ENCODE assay signal across 15 mouse cellular contexts in genomic region chr5:112287652-112288051, GRCm38 (mm10). TPM values are rescaled to one million over a fixed set of nuclear protein-coding genes. Genes with fewer than 3 reads are reported as not detected.
DNase-seq lines count a peak whose midpoint lies in the region; ATAC-seq and TF ChIP-seq lines count a peak whose summit lies in the region.
"Had no signal": no experiment of that assay in that cellular context is flagged by ENCODE, and none has a peak within 500 bp of the region (broad histone marks: within the 10 kb centered on the region; RNA-seq: fewer than 3 reads in every experiment).

No protein-coding gene starts in this region.

- no peak overlapping the region for H3K4me3 ChIP-seq in heart, postnatal 0 days (ENCODE audit: low read depth, low read length)
- H3K4me3 ChIP-seq in heart, embryonic 12.5 days: no peak overlapping the region
- no peak overlapping the region for H3K4me3 ChIP-seq in stomach, embryonic 16.5 days (replicated peaks; ENCODE audit: low read length)
- no peak overlapping the region for H3K4me3 ChIP-seq in stomach, postnatal 0 days (ENCODE audit: low read depth, low read length)
- H3K4me3 ChIP-seq in limb, embryonic 10.5 days: no peak overlapping the region
- no peak overlapping the region for H3K4me3 ChIP-seq in myocyte
- H3K4me3 ChIP-seq: embryonic facial prominence, embryonic 12.5 days; limb, embryonic 12.5 days had no signal

- peaks cover 36% of the 10 kb centered on the region for H3K4me1 ChIP-seq in heart, postnatal 0 days (ENCODE audit: control insufficient read depth, insufficient read depth)
- peaks cover 68% of the 10 kb centered on the region for H3K4me1 ChIP-seq in heart, embryonic 12.5 days (replicated peaks)
- peaks cover 25% of the 10 kb centered on the region for H3K4me1 ChIP-seq in stomach, embryonic 16.5 days (ENCODE audit: control insufficient read depth, insufficient read depth, low read length)
- H3K4me1 ChIP-seq in stomach, postnatal 0 days (replicated peaks; ENCODE audit: control insufficient read depth, insufficient read depth): peaks cover 4% of the 10 kb centered on the region
- H3K4me1 ChIP-seq in limb, embryonic 10.5 days: peaks cover 18% of the 10 kb centered on the region

- WGBS in heart, postnatal 0 days: 67% methylated on average over 2 of the region's 2 CpGs
- 90% methylated on average over 2 of the region's 2 CpGs for WGBS in heart, embryonic 12.5 days
- WGBS in stomach, embryonic 16.5 days: 78% methylated on average over 2 of the region's 2 CpGs
- 78% methylated on average over 2 of the region's 2 CpGs for WGBS in stomach, postnatal 0 days
- 90% methylated on average over 2 of the region's 2 CpGs for WGBS in limb, embryonic 10.5 days

- 0 out of 2 replicates have a peak overlapping the region, but pooled peaks have one; percentile 49 for H3K4me2 ChIP-seq in heart, postnatal 0 days (ENCODE audit: low read depth, low read length)
- no peak overlapping the region for H3K4me2 ChIP-seq in heart, embryonic 12.5 days
- H3K4me2 ChIP-seq in stomach, embryonic 16.5 days (ENCODE audit: low read depth, low read length): no peak overlapping the region
- H3K4me2 ChIP-seq in stomach, postnatal 0 days (replicated peaks; ENCODE audit: low read depth): no peak overlapping the region
- H3K4me2 ChIP-seq in myocyte (ENCODE audit: low read depth): peak overlapping the region; percentile 0
- H3K4me2 ChIP-seq: embryonic facial prominence, embryonic 12.5 days; limb, embryonic 12.5 days had no signal

- TF ChIP-seq CTCF in heart, postnatal 0 days (IDR thresholded peaks at IDR 0.05; ENCODE audit: low read depth): no peak
- TF ChIP-seq CTCF in stomach, postnatal 0 days (IDR thresholded peaks at IDR 0.05; ENCODE audit: low read depth): no peak

- H3K27me3 ChIP-seq in heart, postnatal 0 days (ENCODE audit: control insufficient read depth, insufficient read depth, low read length): no peaks in the 10 kb centered on the region
- no peaks in the 10 kb centered on the region for H3K27me3 ChIP-seq in heart, embryonic 12.5 days (replicated peaks)
- no peaks in the 10 kb centered on the region for H3K27me3 ChIP-seq in stomach, embryonic 16.5 days (ENCODE audit: control insufficient read depth, insufficient read depth, low read length)
- H3K27me3 ChIP-seq in stomach, postnatal 0 days (ENCODE audit: control insufficient read depth, insufficient read depth, low read length): no peaks in the 10 kb centered on the region
- no peaks in the 10 kb centered on the region for H3K27me3 ChIP-seq in limb, embryonic 10.5 days (ENCODE audit: low read depth, poor library complexity, severe bottlenecking)
- H3K27me3 ChIP-seq in myocyte (ENCODE audit: control insufficient read depth, insufficient read depth, insufficient read length): no peaks in the 10 kb centered on the region
- H3K27me3 ChIP-seq: embryonic facial prominence, embryonic 12.5 days; limb, embryonic 12.5 days had no signal

- no peak overlapping the region for H3ac ChIP-seq in myocyte (ENCODE audit: control insufficient read depth, insufficient read length)

- H3K36me3 ChIP-seq in heart, postnatal 0 days (replicated peaks; ENCODE audit: control insufficient read depth, insufficient read depth, low read length): no peaks in the 10 kb centered on the region
- no peaks in the 10 kb centered on the region for H3K36me3 ChIP-seq in heart, embryonic 12.5 days
- H3K36me3 ChIP-seq in stomach, embryonic 16.5 days (ENCODE audit: control insufficient read depth, insufficient read depth, low read length): no peaks in the 10 kb centered on the region
- no peaks in the 10 kb centered on the region for H3K36me3 ChIP-seq in stomach, postnatal 0 days (ENCODE audit: control insufficient read depth, insufficient read depth, low read length)
- H3K36me3 ChIP-seq in limb, embryonic 10.5 days: peaks cover 7% of the 10 kb centered on the region; the same call in 1 of the 2 replicates
- H3K36me3 ChIP-seq in myocyte (ENCODE audit: control insufficient read depth, insufficient read depth): peaks cover 4% of the 10 kb centered on the region
- H3K36me3 ChIP-seq: embryonic facial prominence, embryonic 12.5 days had no signal

- no peak for TF ChIP-seq POLR2A in myocyte (IDR thresholded peaks at IDR 0.05; ENCODE audit: insufficient read length, low read depth)

- TF ChIP-seq EP300 in heart, postnatal 0 days (IDR thresholded peaks at IDR 0.05; ENCODE audit: low read depth): no peak
- no peak for TF ChIP-seq EP300 in stomach, postnatal 0 days (optimal IDR thresholded peaks at IDR 0.05)

- H3K9ac ChIP-seq in heart, postnatal 0 days (replicated peaks; ENCODE audit: low read depth, low read length): no peak overlapping the region
- H3K9ac ChIP-seq in heart, embryonic 12.5 days: no peak overlapping the region
- H3K9ac ChIP-seq in stomach, embryonic 16.5 days (ENCODE audit: low read length): peak overlapping the region; percentile 21; the same call in 1 of the 2 replicates
- H3K9ac ChIP-seq in stomach, postnatal 0 days (ENCODE audit: low read length): no peak overlapping the region
- H3K9ac ChIP-seq: embryonic facial prominence, embryonic 12.5 days; limb, embryonic 12.5 days had no signal

- no peak for ATAC-seq in heart, postnatal 0 days (ENCODE audit: insufficient read depth, low read depth)
- ATAC-seq in heart, embryonic 12.5 days (ENCODE audit: insufficient number of reproducible peaks, low FRiP score): no peak
- no peak for ATAC-seq in stomach, embryonic 16.5 days (ENCODE audit: insufficient read depth, low FRiP score)
- no peak for ATAC-seq in stomach, postnatal 0 days (ENCODE audit: low FRiP score, low TSS enrichment)

- H3K79me2 ChIP-seq in myocyte (ENCODE audit: control insufficient read depth, insufficient read depth): peaks cover 94% of the 10 kb centered on the region

- no peak for DNase-seq in heart, postnatal 0 days (ENCODE audit: low spot score)
- DNase-seq in stomach, postnatal 0 days (ENCODE audit: low spot score): no peak
- no peak for DNase-seq in limb, embryonic 10.5 days (ENCODE audit: low spot score)
- DNase-seq in urinary bladder, postnatal 25 days (ENCODE audit: low spot score): no peak
- no peak for DNase-seq in gastrocnemius, postnatal 10 days
- DNase-seq: adrenal gland, adult 8-10 months; cerebellum, postnatal 25 days; kidney, adult 11 months; layer of hippocampus, adult 9-11 months had no signal

- no peaks in the 10 kb centered on the region for H3K9me3 ChIP-seq in heart, postnatal 0 days (replicated peaks; ENCODE audit: control insufficient read depth, low read length)
- no peaks in the 10 kb centered on the region for H3K9me3 ChIP-seq in heart, embryonic 12.5 days (replicated peaks)
- H3K9me3 ChIP-seq in stomach, embryonic 16.5 days (replicated peaks; ENCODE audit: control insufficient read depth, low read length): no peaks in the 10 kb centered on the region
- no peaks in the 10 kb centered on the region for H3K9me3 ChIP-seq in stomach, postnatal 0 days (ENCODE audit: control insufficient read depth, low read length)
- no peaks in the 10 kb centered on the region for H3K9me3 ChIP-seq in limb, embryonic 10.5 days (replicated peaks)
- H3K9me3 ChIP-seq: embryonic facial prominence, embryonic 12.5 days; limb, embryonic 12.5 days had no signal

- H3K27ac ChIP-seq in heart, postnatal 0 days (ENCODE audit: low read depth): peak overlapping the region; percentile 76
- no peak overlapping the region for H3K27ac ChIP-seq in heart, embryonic 12.5 days (ENCODE audit: poor library complexity, severe bottlenecking)
- H3K27ac ChIP-seq in stomach, embryonic 16.5 days (ENCODE audit: low read length): peak overlapping the region; percentile 38
- no peak overlapping the region for H3K27ac ChIP-seq in stomach, postnatal 0 days (replicated peaks)
- 0 out of 2 replicates have a peak overlapping the region, but pooled peaks have one; percentile 4 for H3K27ac ChIP-seq in limb, embryonic 10.5 days
- H3K27ac ChIP-seq: embryonic facial prominence, embryonic 12.5 days; limb, embryonic 12.5 days had no signal

RNA-seq across cellular contexts. Expression of gene Tpst2, which starts 11.2 kb away (rescaled TPM):
- total RNA-seq in heart, postnatal 0 days (2014; rRNA removed; ENCODE audit: low replicate concordance): 86.1 and 96.0 TPM in 2 replicates
- polyA plus RNA-seq in heart, postnatal 0 days (2015; fragmentation: Nextera tagmentation; extraction: Ambion mirVana): 42.9 and 43.8 TPM in 2 replicates
- polyA plus RNA-seq in heart, embryonic 12.5 days (2016; fragmentation: Nextera tagmentation; extraction: Ambion mirVana): 34.4 and 36.4 TPM in 2 replicates
- polyA plus RNA-seq in stomach, embryonic 16.5 days (2015; fragmentation: Nextera tagmentation; extraction: Ambion mirVana): 40.0 and 43.0 TPM in 2 replicates
- polyA plus RNA-seq in stomach, postnatal 0 days (2015; fragmentation: Nextera tagmentation; extraction: Ambion mirVana): 29.2 and 30.2 TPM in 2 replicates
- 37.5 and 38.0 TPM in 2 replicates for polyA plus RNA-seq in limb, embryonic 10.5 days (2016; fragmentation: Nextera tagmentation; extraction: Ambion mirVana)
- 94.7 TPM for polyA plus RNA-seq in myocyte (2012; fragmentation: generic; extraction: Trizol)
- total RNA-seq in gastrocnemius, postnatal 10 days (2021): 10 to 100 TPM; 21.5 to 23.6 TPM

RNA-seq across cellular contexts. Expression of gene Crybb1, which starts 32.0 kb away (rescaled TPM):
- total RNA-seq in heart, postnatal 0 days (2014; rRNA removed; ENCODE audit: low replicate concordance): not detected in 2 replicates
- polyA plus RNA-seq in heart, postnatal 0 days (2015; fragmentation: Nextera tagmentation; extraction: Ambion mirVana): 0.26 and 0.54 TPM in 2 replicates
- 0.46 and 0.67 TPM in 2 replicates for polyA plus RNA-seq in heart, embryonic 12.5 days (2016; fragmentation: Nextera tagmentation; extraction: Ambion mirVana)
- 4.0 and 4.1 TPM in 2 replicates for polyA plus RNA-seq in stomach, embryonic 16.5 days (2015; fragmentation: Nextera tagmentation; extraction: Ambion mirVana)
- 1.7 and 2.0 TPM in 2 replicates for polyA plus RNA-seq in stomach, postnatal 0 days (2015; fragmentation: Nextera tagmentation; extraction: Ambion mirVana)
- not detected in 2 replicates for polyA plus RNA-seq in limb, embryonic 10.5 days (2016; fragmentation: Nextera tagmentation; extraction: Ambion mirVana)
- polyA plus RNA-seq in myocyte (2012; fragmentation: generic; extraction: Trizol): 0.36 TPM
- total RNA-seq in gastrocnemius, postnatal 10 days (2021): 1 to 10 TPM; 1.4 to 1.7 TPM
- total RNA-seq: monocyte, adult 5-6 weeks had no signal

RNA-seq across cellular contexts. Expression of gene Cryba4, which starts 35.3 kb away (rescaled TPM):
- 0.39 and 1.6 TPM in 2 replicates for total RNA-seq in heart, postnatal 0 days (2014; rRNA removed; ENCODE audit: low replicate concordance)
- 3.7 and 4.1 TPM in 2 replicates for polyA plus RNA-seq in heart, postnatal 0 days (2015; fragmentation: Nextera tagmentation; extraction: Ambion mirVana)
- polyA plus RNA-seq in heart, embryonic 12.5 days (2016; fragmentation: Nextera tagmentation; extraction: Ambion mirVana): 0.57 and 0.64 TPM in 2 replicates
- 1.6 and 1.9 TPM in 2 replicates for polyA plus RNA-seq in stomach, embryonic 16.5 days (2015; fragmentation: Nextera tagmentation; extraction: Ambion mirVana)
- 1.9 and 2.2 TPM in 2 replicates for polyA plus RNA-seq in stomach, postnatal 0 days (2015; fragmentation: Nextera tagmentation; extraction: Ambion mirVana)
- 0.34 and 0.46 TPM in 2 replicates for polyA plus RNA-seq in limb, embryonic 10.5 days (2016; fragmentation: Nextera tagmentation; extraction: Ambion mirVana)
- 2.8 TPM for polyA plus RNA-seq in myocyte (2012; fragmentation: generic; extraction: Trizol)
- total RNA-seq in gastrocnemius, postnatal 10 days (2021): under 1 TPM; 0.33 to 0.61 TPM

RNA-seq across cellular contexts. Expression of gene Tfip11, which starts 38.5 kb away (rescaled TPM):
- 6.5 and 11.4 TPM in 2 replicates for total RNA-seq in heart, postnatal 0 days (2014; rRNA removed; ENCODE audit: low replicate concordance)
- 11.7 TPM in 2 replicates for polyA plus RNA-seq in heart, postnatal 0 days (2015; fragmentation: Nextera tagmentation; extraction: Ambion mirVana)
- 21.6 and 22.3 TPM in 2 replicates for polyA plus RNA-seq in heart, embryonic 12.5 days (2016; fragmentation: Nextera tagmentation; extraction: Ambion mirVana)
- 27.6 and 28.0 TPM in 2 replicates for polyA plus RNA-seq in stomach, embryonic 16.5 days (2015; fragmentation: Nextera tagmentation; extraction: Ambion mirVana)
- 12.4 and 12.9 TPM in 2 replicates for polyA plus RNA-seq in stomach, postnatal 0 days (2015; fragmentation: Nextera tagmentation; extraction: Ambion mirVana)
- 43.5 and 44.4 TPM in 2 replicates for polyA plus RNA-seq in limb, embryonic 10.5 days (2016; fragmentation: Nextera tagmentation; extraction: Ambion mirVana)
- polyA plus RNA-seq in myocyte (2012; fragmentation: generic; extraction: Trizol): 31.7 TPM
- total RNA-seq in gastrocnemius, postnatal 10 days (2021): 10 to 100 TPM; 14.8 to 15.9 TPM

RNA-seq across cellular contexts. Expression of gene Srrd, which starts 55.2 kb away (rescaled TPM):
- 57.9 and 65.2 TPM in 2 replicates for total RNA-seq in heart, postnatal 0 days (2014; rRNA removed; ENCODE audit: low replicate concordance)
- polyA plus RNA-seq in heart, postnatal 0 days (2015; fragmentation: Nextera tagmentation; extraction: Ambion mirVana): 14.1 and 18.2 TPM in 2 replicates
- polyA plus RNA-seq in heart, embryonic 12.5 days (2016; fragmentation: Nextera tagmentation; extraction: Ambion mirVana): 23.8 and 25.2 TPM in 2 replicates
- 30.2 and 30.8 TPM in 2 replicates for polyA plus RNA-seq in stomach, embryonic 16.5 days (2015; fragmentation: Nextera tagmentation; extraction: Ambion mirVana)
- polyA plus RNA-seq in stomach, postnatal 0 days (2015; fragmentation: Nextera tagmentation; extraction: Ambion mirVana): 19.3 and 20.9 TPM in 2 replicates
- polyA plus RNA-seq in limb, embryonic 10.5 days (2016; fragmentation: Nextera tagmentation; extraction: Ambion mirVana): 56.2 and 59.2 TPM in 2 replicates
- polyA plus RNA-seq in myocyte (2012; fragmentation: generic; extraction: Trizol): 19.0 TPM
- 1 to 10 TPM; 4.7 to 5.0 TPM for total RNA-seq in gastrocnemius, postnatal 10 days (2021)

Comparison
In these comparisons a context has a peak if more than half of its experiments do, and no peak if none do; other contexts are left out.
1. H3K27ac ChIP-seq: peak in heart, postnatal 0 days (single experiment), stomach, embryonic 16.5 days (single experiment) and limb, embryonic 10.5 days (single experiment); none in heart, embryonic 12.5 days (single experiment) and stomach, postnatal 0 days (single experiment).
2. H3K4me2 ChIP-seq: peak in heart, postnatal 0 days (single experiment) and myocyte (single experiment); none in heart, embryonic 12.5 days (single experiment), stomach, embryonic 16.5 days (single experiment) and stomach, postnatal 0 days (single experiment).